Mouse (Mus musculus): ENCODE results near the gene Sept4. TPM values are rescaled to one million over a fixed set of nuclear protein-coding genes. Genes with fewer than 3 reads are reported as not detected.
A peak's percentile ranks its signal among the peaks of the same experiment; 100 is the strongest.

Sept4 gene
- polyA plus RNA-seq, 1 experiment = not detected

DNA sequence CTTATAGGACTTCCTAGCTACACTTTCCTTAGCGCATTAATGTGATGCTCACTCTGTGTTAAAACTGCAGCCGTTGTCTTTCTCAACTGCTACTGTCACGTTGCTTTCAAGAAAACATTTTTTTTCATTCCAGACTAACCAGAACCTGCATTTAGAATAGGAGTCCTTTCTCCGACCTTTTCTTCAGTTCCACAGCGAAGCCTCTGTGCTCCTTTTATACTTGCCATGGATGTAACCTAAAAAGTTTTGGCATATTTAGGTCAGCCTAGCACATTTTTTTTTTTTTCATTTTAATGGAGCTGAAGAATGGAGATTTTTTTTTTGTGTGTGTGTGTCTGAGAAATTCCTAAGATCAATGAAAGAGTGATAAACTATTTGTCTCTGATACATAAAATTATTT lies 46.8 kb downstream of the Sept4 start:
- Histone ChIP-seq H3K4me3 (replicated peaks) (no peak overlapping the region), H3K36me3 (replicated peaks; ENCODE audit: low read length) (peaks cover 97% of the 10 kb centered on the region), H3K4me1 (peaks cover 9% of the 10 kb centered on the region), H3K27me3 (replicated peaks) (no peaks in the 10 kb centered on the region), H3K9me3 (0 out of 2 replicates have a peak, but pooled peaks cover 3% of the 10 kb centered on the region)
- TF ChIP-seq GATA1 (IDR thresholded peaks at IDR 0.05; ENCODE audit: borderline replicate concordance, low read length) = no peak
- no peak for TF ChIP-seq FLI1 (IDR thresholded peaks at IDR 0.05; ENCODE audit: low read length)

GRCm38 (mm10) chr11:87615952-87616351 lies 47.2 kb downstream of the Sept4 start:
- no peaks in the 10 kb centered on the region for H3K27me3 ChIP-seq (replicated peaks)
- H3K9me3 ChIP-seq = 0 out of 2 replicates have a peak, but pooled peaks cover 3% of the 10 kb centered on the region
- TF ChIP-seq GATA1 (IDR thresholded peaks at IDR 0.05; ENCODE audit: borderline replicate concordance, low read length) (no peak), FLI1 (IDR thresholded peaks at IDR 0.05; ENCODE audit: low read length) (no peak)
- peaks cover 9% of the 10 kb centered on the region for H3K4me1 ChIP-seq
- no peak overlapping the region for H3K4me3 ChIP-seq (replicated peaks)
- peaks cover 93% of the 10 kb centered on the region for H3K36me3 ChIP-seq (replicated peaks; ENCODE audit: low read length)

GRCm38 (mm10) chr11:87616790-87617474 lies 48.2 kb downstream of the Sept4 start, which contains the start of gene Hsf5:
Gene Hsf5 (plus strand): TSS chr11:87617164.
- Histone ChIP-seq H3K36me3 (replicated peaks; ENCODE audit: low read length) (peaks cover 88% of the 10 kb centered on the region), H3K9me3 (0 out of 2 replicates have a peak, but pooled peaks cover 3% of the 10 kb centered on the region), H3K4me3 (replicated peaks) (no peak within 1 kb of the TSS), H3K4me1 (peaks cover 8% of the 10 kb centered on the region), H3K27me3 (replicated peaks) (no peaks in the 10 kb centered on the region)
- TF ChIP-seq GATA1 (IDR thresholded peaks at IDR 0.05; ENCODE audit: borderline replicate concordance, low read length) (no peak), FLI1 (IDR thresholded peaks at IDR 0.05; ENCODE audit: low read length) (no peak)

- H3K4me1 ChIP-seq = peaks cover 4% of the 10 kb centered on the region
- H3K9me3 ChIP-seq = 0 out of 2 replicates have a peak, but pooled peaks cover 3% of the 10 kb centered on the region
- no peak for TF ChIP-seq GATA1 (IDR thresholded peaks at IDR 0.05; ENCODE audit: borderline replicate concordance, low read length)
- no peak for TF ChIP-seq FLI1 (IDR thresholded peaks at IDR 0.05; ENCODE audit: low read length)
- H3K27me3 ChIP-seq (replicated peaks) = no peaks in the 10 kb centered on the region
- peaks cover 88% of the 10 kb centered on the region for H3K36me3 ChIP-seq (replicated peaks; ENCODE audit: low read length)
- no peak overlapping the region for H3K4me3 ChIP-seq (replicated peaks)
Measured at GRCm38 (mm10) chr11:87617606-87618005, 48.9 kb downstream of the Sept4 start.

DNA sequence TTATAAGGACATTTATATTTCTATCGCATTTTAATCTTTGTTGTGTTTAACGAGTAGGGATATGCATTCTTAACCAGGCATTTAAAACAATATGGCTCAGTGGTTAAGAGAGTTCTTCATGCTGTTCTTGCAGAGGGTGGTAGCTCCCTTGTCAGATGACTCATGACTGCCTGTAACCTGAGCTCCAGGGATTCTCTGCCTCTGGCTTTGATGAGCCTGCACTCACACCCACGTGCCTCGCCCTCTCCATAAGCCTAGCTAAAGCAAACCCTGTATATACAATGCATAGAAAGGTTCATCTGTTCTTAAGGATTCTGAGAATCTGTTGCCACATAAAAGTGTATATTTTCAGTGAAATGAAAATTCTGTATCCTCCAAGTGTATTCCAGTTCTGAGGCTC lies 54.5 kb downstream of the Sept4 start:
- Histone ChIP-seq H3K4me1 (peaks cover 4% of the 10 kb centered on the region), H3K27me3 (replicated peaks) (no peaks in the 10 kb centered on the region), H3K9me3 (no peaks in the 10 kb centered on the region), H3K4me3 (replicated peaks) (no peak overlapping the region), H3K36me3 (replicated peaks; ENCODE audit: low read length) (peaks cover 63% of the 10 kb centered on the region)
- TF ChIP-seq GATA1 (IDR thresholded peaks at IDR 0.05; ENCODE audit: borderline replicate concordance, low read length) (no peak), FLI1 (IDR thresholded peaks at IDR 0.05; ENCODE audit: low read length) (no peak)

- Histone ChIP-seq H3K4me3 (replicated peaks) (peak overlapping the region; percentile 69), H3K27me3 (replicated peaks) (no peaks in the 10 kb centered on the region)
- TF ChIP-seq GATA1 (IDR thresholded peaks at IDR 0.05; ENCODE audit: borderline replicate concordance, low read length) (no peak), FLI1 (IDR thresholded peaks at IDR 0.05; ENCODE audit: low read length) (no peak)
Measured at GRCm38 (mm10) chr11:87629859-87630258, 61.2 kb downstream of the Sept4 start.

DNA sequence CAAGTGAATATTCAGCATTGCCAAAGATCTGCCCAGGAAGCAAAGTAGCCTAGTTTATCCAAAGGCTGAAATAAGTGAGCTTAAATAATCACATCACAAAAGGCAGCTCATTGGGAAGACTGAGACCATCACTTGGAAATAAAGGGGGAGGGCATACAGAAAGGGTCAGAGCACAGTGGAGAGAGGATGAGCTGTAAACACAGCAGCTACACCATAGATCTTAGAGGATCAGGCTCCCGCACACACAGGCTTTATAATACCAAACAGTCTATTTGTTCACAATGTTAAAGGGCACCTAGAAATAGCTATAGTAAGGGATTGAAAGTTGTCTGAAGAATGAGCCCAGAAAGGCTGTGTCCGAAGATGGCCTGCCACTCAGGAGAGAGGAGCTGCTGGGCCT lies 70.1 kb downstream of the Sept4 start:
- no peak for TF ChIP-seq FLI1 (IDR thresholded peaks at IDR 0.05; ENCODE audit: low read length)
- Histone ChIP-seq H3K4me3 (replicated peaks) (peak overlapping the region; percentile 92), H3K9me3 (no peaks in the 10 kb centered on the region), H3K36me3 (replicated peaks; ENCODE audit: low read length) (no peaks in the 10 kb centered on the region), H3K4me1 (peaks cover 11% of the 10 kb centered on the region), H3K27me3 (replicated peaks) (no peaks in the 10 kb centered on the region)

More at GRCm38 (mm10) chr11:87629859-87630258, 61.2 kb downstream of the Sept4 start:
- H3K4me1 ChIP-seq = peaks cover 25% of the 10 kb centered on the region
- H3K36me3 ChIP-seq (replicated peaks; ENCODE audit: low read length) = peaks cover 11% of the 10 kb centered on the region
- no peaks in the 10 kb centered on the region for H3K9me3 ChIP-seq

GRCm38 (mm10) chr11:87639206-87639605 lies 70.5 kb downstream of the Sept4 start:
- Histone ChIP-seq H3K4me1 (peaks cover 11% of the 10 kb centered on the region), H3K4me3 (replicated peaks) (peak overlapping the region; percentile 92), H3K36me3 (replicated peaks; ENCODE audit: low read length) (no peaks in the 10 kb centered on the region), H3K27me3 (replicated peaks) (no peaks in the 10 kb centered on the region), H3K9me3 (no peaks in the 10 kb centered on the region)
- TF ChIP-seq FLI1 (IDR thresholded peaks at IDR 0.05; ENCODE audit: low read length) (no peak), GATA1 (IDR thresholded peaks at IDR 0.05; ENCODE audit: borderline replicate concordance, low read length) (no peak)

Other genes starting within 250 kb of the Sept4 start
- 0.32 TPM in 1 of 2 replicates, not detected in the other for gene Ppm1e, start 209.9 kb upstream of the Sept4 start, polyA plus RNA-seq (2012; ENCODE audit: insufficient read depth, low replicate concordance)
- gene Rad51c, start 163.9 kb upstream of the Sept4 start, polyA plus RNA-seq (2012; ENCODE audit: insufficient read depth, low replicate concordance) = 0.22 TPM in 1 of 2 replicates, not detected in the other
- gene Tex14, start 163.8 kb upstream of the Sept4 start, polyA plus RNA-seq (2012; ENCODE audit: insufficient read depth, low replicate concordance) = not detected in 2 replicates
- gene Gm11492, start 2.2 kb upstream of the Sept4 start, polyA plus RNA-seq (2012; ENCODE audit: insufficient read depth, low replicate concordance) = not detected in 2 replicates
- 4.6 and 7.0 TPM in 2 replicates for gene Mtmr4, start 23.3 kb downstream of the Sept4 start, polyA plus RNA-seq (2012; ENCODE audit: insufficient read depth, low replicate concordance)
- gene Hsf5, start 48.3 kb downstream of the Sept4 start, polyA plus RNA-seq (2012; ENCODE audit: insufficient read depth, low replicate concordance) = not detected in 2 replicates
- 1.0 and 2.7 TPM in 2 replicates for gene Rnf43, start 93.8 kb downstream of the Sept4 start, polyA plus RNA-seq (2012; ENCODE audit: insufficient read depth, low replicate concordance)
- 5.6 and 15.5 TPM in 2 replicates for gene Supt4a, start 168.6 kb downstream of the Sept4 start, polyA plus RNA-seq (2012; ENCODE audit: insufficient read depth, low replicate concordance)
- gene Tspoap1, start 191.6 kb downstream of the Sept4 start, polyA plus RNA-seq (2012; ENCODE audit: insufficient read depth, low replicate concordance) = 12.9 and 13.9 TPM in 2 replicates
- 30.8 and 297 TPM in 2 replicates for gene Mpo, start 224.7 kb downstream of the Sept4 start, polyA plus RNA-seq (2012; ENCODE audit: insufficient read depth, low replicate concordance)

Data from megakaryocyte, embryonic 14.5 days (primary cell).